Mouse (Mus musculus) urinary bladder, postnatal 10 days (tissue): Measurements from ENCODE around the gene Ccdc90b.

Experiments
- DNase-seq: peaks from one replicate; pipeline ENCODE4 v3.0.0; 2022; ENCODE audit warnings: low spot score

The Ccdc90b gene

DNA sequence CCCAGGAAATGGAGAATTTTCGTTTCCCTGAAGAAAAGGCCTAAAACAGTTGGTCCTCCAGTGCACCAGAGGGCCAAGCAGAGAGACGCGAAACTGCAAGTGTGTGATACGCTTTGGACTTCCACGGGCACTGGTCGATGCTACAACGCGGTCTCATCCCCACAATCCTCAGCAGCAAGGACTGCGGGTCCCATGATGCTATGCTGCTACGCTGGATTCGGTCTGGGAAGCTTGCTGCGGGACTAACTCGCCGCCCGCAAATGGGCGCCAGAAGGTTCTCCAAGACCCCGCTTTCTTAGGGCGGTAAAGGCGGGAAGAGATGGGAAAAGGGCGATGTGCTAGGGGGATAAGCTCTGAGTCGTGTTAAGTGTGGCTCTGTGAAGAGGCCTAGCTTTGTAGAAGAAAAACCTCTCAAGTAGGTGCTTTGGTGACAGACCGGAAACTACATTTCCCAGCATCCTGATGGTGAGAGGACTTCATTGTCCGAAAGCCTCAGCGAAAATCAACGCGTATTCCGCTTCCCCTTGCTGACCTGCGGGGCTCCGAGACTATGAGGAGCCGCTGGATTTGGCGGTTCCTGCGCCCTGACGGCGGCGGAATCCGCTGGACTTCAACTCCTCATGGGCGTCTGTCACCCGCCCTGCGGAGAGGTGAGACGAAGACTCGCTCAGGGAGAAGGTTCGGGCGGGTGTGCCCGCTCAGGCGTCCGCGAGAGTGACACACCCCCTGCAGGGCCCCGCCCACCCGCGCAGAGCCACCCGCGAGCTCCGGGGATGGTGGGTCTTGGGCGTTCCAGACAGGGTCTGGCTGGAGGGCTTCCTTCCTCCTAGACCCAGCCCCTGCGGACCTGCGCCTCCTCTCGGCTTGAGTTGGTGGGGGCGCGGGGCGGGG, at the start of gene Ccdc90b:
Gene Ccdc90b, plus strand, starts transcription at position 164 of the 891 bp plus-strand sequence.
- peak; percentile 32 for DNase-seq

DNA sequence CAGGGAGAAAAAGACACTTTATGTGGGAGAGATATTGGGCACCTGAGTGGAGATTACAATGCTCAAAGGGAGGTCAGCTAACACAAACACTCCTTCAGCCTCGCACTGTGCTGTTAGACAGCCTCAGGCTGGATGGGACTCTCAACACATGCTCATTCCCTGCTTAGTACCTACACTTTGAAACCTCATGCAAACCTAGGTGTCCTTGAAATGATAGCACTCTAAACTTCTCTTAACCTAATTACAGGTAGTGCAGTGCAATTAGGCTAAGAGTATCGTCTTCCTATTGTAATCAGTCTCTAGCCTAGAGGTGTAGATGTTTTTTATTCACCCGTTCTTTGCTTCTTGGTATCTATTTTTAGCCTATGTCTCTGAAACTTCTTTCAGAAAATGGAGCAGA, 40.6 kb upstream of the Ccdc90b start:
- DNase-seq, result no peak

GRCm38 (mm10) chr7:92520820-92521219, 40.1 kb upstream of the Ccdc90b start:
- no peak for DNase-seq

- DNase-seq, result no peak
Measured at GRCm38 (mm10) chr7:92529245-92529644, 31.7 kb upstream of the Ccdc90b start.

DNA sequence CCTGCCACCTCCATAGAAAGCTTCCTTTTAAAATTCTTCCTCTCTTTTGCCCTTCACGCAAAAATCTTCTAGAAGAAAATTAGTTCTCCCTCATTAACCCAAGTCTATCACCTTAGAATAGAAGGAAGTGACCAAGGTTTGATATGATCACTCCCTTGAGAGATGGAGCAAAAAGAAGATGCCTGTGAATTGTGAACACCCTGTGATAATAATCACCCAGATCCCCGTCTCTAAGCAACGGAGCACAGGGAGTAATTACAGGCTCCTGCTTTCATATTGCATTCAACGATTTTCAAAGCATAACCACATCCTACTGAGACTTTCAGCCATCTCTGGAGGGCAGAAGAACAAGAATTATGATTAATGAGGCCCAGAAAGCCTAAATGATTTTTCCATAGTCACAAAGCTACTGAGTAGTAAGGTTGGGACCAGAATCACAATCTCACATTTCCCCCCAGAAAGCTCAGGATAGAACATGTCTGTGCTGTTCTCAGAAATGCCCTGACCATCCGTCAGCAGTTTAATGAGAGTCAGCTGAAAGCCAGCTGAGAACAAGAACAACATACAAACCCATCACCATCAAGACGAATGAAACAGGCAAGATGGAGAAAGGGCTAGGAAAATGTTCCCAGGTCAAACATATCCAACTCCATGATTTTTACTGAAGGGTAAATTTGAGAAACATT, 28.5 kb upstream of the Ccdc90b start:
- no peak for DNase-seq

GRCm38 (mm10) chr7:92546763-92547162, 14.2 kb upstream of the Ccdc90b start:
- no peak for DNase-seq

- no peak for DNase-seq
Measured at GRCm38 (mm10) chr7:92550248-92550989, 10.5 kb upstream of the Ccdc90b start.

- no peak for DNase-seq
Measured at GRCm38 (mm10) chr7:92550990-92551392, 10.0 kb upstream of the Ccdc90b start.

- no peak for DNase-seq
Measured at GRCm38 (mm10) chr7:92558744-92559143, 2.2 kb upstream of the Ccdc90b start.

GRCm38 (mm10) chr7:92566775-92567174, 5.8 kb downstream of the Ccdc90b start:
- DNase-seq, result no peak

- no peak for DNase-seq
Measured at GRCm38 (mm10) chr7:92580491-92581207, 19.7 kb downstream of the Ccdc90b start.

DNA sequence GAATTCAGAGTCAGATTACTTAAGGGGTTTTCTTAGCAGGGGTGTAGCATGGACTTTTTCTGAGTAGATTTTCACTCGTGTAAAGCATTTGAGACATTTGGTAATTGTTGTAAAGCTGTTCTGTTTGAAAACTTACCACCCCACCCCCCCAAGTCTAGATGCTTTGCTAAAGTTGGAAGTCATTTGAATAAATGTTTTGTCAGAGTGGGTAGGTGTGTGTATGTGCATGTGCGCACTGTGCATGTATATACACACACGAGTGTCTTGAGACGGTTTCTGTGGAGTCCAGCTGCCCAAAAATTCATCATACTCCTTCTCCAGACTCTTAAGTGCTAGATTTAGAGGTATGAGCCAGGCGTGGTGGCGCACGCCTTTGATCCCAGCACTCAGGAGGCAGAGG, 22.6 kb downstream of the Ccdc90b start:
- no peak for DNase-seq

GRCm38 (mm10) chr7:92589986-92590385, 29.0 kb downstream of the Ccdc90b start:
- no peak for DNase-seq

DNA sequence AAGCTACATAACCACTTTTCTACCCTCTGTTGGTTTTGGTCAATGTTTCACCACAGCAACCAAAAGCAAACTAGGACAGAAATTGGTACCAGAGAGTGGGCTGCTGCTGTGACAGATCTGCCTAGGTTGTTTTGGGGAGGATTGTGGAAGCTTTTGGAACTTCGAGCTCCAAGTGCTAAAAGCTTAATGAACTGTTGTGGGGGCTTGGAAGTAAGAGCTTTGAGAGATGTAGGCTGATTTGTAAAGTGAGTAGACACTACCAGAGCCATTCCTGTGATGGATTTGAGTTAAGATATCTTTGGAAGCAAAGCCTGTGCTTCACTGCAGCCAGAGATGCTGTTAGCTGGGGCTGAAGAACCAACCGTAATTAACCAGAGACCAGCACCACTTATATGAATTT, 29.9 kb downstream of the Ccdc90b start:
- DNase-seq, result no peak

DNA sequence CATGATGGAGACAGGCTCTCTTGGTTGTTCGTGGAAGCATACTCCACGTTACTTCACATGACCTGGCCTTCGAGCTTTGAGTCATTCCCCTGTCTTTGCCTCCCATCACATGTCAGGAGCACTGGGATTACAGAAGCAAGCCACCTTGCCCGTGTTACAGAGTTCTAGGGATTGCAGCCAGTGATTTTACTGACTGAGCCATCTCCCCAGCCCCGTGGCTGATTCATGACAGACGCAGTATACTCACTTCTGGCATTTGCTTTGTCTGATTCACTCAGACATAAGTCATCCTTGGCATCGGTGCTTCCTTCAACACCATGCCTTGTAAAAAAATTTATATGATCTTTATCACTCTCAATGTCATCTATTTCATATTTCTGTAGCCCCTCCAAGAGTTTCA, 44.0 kb downstream of the Ccdc90b start:
- DNase-seq, result no peak

GRCm38 (mm10) chr7:92610830-92611229, 49.9 kb downstream of the Ccdc90b start:
- DNase-seq, result no peak

- no peak for DNase-seq
Measured at GRCm38 (mm10) chr7:92624488-92624887, 63.5 kb downstream of the Ccdc90b start.

DNA sequence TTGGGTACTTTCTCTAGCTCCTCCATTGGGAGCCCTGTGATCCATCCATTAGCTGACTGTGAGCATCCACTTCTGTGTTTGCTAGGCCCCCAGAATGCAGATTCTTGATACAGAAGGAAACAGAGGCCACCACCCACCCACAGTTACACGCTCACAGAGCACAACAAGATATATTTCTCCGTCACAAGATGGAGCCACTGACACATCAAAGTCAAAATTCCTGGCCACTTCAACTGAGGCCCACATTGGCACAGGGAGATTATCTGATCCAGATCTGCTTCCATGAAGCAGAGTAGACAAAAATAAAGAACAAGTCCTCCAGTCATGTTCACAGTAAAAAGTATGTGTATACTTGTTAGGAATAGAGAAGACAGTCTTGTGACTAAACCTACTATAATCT, 69.2 kb downstream of the Ccdc90b start:
- DNase-seq, result no peak
